Mouse (Mus musculus) c-Kit-positive CD71-positive TER-119-positive erythroid progenitor cells, embryonic 14.5 days (primary cell): ENCODE results near the gene Pycr1.
A peak's percentile ranks its signal among the peaks of the same experiment; 100 is the strongest.
"Not testable (repeated sequence)": the region's sequence is repeated elsewhere in the genome, so short reads cannot be mapped to it uniquely, and the experiment has no call there.

Experiments
- DNase-seq: peaks from one replicate; pipeline ENCODE4 v3.0.0-alpha.2; 2013; ENCODE audit warnings: low spot score

Gene Pycr1

GRCm38 (mm10) chr11:120643601-120643987, at the start of gene Pycr1:
Pycr1 (minus strand) TSS chr11:120643769.
- peak; percentile 90 for DNase-seq

DNA sequence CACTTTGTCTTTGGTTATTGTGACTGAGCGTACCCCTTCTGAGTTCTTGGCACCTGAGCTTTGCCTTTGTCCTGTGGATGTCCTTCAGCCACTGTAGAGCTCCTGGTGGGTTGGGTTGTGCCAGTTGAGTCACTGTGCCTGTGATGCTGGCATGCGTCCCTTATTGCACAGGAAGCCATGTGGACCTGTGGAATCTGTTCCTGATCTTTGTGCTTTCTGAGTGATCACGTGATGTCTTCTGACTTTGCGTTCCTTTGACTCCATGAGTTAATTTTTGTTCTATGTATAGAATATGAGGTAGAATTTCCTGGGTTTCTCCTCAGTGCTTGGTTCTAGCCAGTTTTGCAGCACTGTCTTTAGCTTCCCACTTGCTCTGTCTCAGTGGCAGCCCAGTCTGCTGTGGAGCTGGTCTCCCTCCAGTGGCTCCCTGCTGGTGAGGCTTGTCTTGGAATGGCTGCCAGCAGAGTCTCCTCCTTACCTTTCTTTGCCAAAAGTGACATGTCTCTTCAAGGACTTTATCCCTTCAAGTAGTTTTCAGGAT, 49.0 kb upstream of the Pycr1 start:
- no peak for DNase-seq

DNA sequence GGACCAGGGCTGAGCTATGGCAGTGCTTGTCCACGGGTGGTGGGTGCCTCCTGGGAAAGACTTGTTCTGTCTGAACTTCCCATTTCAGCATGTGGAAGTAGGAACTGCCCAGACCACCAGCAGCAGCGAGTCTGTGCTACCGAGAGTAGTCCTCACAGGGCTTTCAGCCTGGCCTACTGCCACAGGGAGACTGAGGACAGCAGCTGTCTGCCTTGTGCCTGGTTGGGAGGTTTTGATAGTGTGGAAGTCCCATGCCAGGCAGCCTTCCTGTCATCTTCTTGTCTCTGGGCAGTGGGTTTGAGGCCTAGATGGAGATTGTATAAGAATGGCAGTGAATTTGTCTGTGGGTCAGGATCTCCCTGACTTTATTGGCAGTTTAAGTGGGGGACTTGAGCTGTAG, 45.8 kb upstream of the Pycr1 start:
- DNase-seq = no peak

- DNase-seq = no peak
These were observed 43.2 kb upstream of the Pycr1 start for GRCm38 (mm10) chr11:120686650-120687272.

DNA sequence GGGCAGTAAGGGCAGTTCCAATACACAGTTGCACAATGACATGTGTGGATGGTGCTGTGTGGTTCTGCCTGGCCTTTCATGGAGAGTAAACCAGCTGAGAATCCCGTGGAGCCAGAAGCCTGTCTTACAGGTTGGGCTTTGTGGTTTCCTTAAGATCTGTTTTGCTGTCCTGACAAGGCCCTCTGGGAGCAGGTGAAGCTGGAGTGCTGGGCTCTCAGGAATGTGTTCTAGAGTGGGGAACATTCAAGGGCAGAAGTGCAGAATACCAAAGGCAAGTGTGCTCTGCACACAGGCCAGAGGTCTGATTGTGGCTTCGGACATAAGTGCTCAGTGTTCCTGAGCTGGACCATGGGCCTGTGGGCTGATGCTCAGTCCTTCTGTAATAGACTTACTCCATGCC, 41.1 kb upstream of the Pycr1 start:
- DNase-seq = no peak

DNA sequence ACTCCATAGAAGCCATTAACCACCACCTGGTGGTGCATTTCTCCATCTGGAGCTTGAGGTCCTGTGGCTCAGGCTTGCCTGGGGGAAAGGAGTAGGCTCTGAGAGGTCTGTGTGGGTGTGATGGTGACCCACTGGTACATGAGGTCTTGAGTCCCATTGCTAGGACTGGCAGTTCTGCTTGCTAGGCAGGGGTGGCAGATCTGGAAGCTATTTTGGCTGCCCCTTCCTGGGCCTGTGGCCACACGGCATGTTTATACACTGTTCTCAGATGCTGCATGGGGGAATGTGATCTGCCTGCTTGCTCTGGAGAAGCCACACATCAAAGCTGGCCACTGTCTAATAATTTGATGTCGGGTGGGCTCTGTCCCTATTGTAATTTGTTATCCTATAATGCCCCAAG, 40.5 kb upstream of the Pycr1 start:
- DNase-seq = no peak

DNA sequence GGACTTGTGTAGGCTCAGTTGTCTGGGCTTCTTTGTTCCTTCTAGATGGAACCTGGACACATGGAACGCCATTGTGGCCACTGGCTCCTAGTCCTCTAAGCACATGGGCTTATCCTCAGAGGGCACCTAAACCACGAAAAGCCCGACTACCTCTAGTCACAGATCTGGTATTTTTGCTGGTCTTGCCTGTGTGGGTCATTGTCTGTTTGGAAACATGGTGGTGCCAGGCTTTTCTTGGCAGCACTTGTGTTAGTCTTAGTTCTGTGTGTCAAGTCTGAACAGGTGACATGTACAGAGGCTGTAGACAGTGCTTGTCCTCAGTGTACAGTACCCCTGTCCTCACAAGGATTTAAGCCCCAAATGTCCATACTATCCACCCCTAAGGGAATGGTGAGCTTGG, 40.0 kb upstream of the Pycr1 start:
- DNase-seq = no peak

DNA sequence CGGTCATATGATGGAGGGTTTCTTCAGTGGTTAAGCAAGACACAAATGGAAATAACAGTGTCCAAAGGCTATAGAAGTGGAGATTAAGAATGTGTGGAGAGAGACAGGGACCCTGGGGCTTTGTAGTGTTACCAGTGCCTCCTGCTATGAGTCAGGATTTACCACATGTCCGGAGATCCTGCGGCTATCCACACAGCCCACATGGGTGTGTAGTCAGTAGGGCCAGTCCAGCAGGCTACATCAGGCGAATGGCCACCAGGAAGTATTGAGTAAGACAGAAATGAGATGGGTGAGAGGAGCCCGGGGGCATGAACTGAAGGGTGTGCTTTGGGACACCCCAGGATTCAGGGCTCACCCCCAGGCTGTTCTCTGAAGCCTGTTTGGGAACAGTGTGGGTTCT, 39.1 kb upstream of the Pycr1 start:
- DNase-seq = no peak

DNA sequence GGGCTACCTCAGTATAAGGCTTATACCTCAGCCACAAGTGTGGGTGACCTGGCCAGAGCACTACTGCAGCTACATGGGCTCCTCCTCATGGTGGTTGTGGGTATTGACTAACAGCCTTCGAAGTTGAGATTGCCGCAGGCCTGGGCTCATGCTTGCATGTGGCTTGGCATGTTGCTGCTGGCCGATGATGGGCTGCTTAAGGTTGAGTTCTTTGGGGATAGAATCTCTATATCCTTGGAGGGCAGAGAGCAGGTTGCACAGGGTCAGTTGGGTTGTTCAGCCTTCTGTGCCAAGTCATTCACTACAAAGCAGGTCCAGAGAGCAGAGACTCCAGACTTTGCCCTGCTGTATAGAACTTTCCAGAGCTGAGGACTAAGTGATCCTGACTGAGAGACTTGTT, 36.3 kb upstream of the Pycr1 start:
- no peak for DNase-seq

DNA sequence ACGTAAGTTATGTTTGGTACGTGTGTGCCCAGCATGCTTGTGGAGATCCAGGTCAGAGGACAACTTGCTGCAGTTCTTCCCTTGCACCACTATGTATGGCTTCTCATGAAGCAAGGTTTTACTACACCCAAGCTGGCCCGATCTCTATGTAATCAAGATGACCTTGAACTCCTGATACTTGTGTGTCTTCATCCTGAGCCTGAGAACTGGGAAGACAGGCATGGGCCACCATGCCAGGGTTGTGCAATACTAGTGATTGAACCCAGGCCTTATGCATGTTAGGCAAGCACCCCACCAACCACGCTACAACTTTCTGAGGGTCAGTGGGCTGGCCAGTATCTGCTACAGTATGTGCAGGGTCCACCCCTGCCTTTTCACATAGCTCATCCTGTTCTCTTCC, 33.4 kb upstream of the Pycr1 start:
- no peak for DNase-seq

- DNase-seq = not testable (repeated sequence)
These were observed 32.3 kb upstream of the Pycr1 start for GRCm38 (mm10) chr11:120675875-120676274.

- no peak for DNase-seq
These were observed 30.1 kb upstream of the Pycr1 start for GRCm38 (mm10) chr11:120673594-120674122.

- DNase-seq = peak; percentile 95
These were observed 29.4 kb upstream of the Pycr1 start, which contains the start of gene Aspscr1 for GRCm38 (mm10) chr11:120672687-120673593. Aspscr1 (plus strand) TSS chr11:120672973.

DNA sequence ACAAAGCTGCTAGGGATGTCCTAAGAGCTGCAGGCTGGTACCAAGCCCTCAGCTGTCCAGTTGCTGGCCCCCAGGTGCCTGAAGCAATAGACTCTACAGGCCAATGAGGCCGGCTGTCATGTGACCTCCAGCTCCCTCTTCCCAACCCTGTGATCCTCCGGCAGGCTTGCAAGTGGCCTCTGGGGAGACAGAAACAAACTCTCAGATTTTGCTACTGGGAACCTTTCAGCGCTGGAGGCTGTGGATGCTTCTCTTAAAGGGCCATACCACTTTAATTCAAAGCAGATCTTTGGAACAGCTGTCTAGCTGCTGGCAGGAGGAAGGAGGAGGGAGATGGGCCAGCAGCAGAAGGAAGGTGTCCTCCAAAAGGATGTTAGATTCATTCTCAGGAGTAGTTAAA, 23.0 kb upstream of the Pycr1 start:
- DNase-seq = no peak

GRCm38 (mm10) chr11:120665406-120665805, 21.8 kb upstream of the Pycr1 start:
- no peak for DNase-seq

- DNase-seq = no peak
These were observed 20.1 kb upstream of the Pycr1 start for GRCm38 (mm10) chr11:120663714-120664113.

- DNase-seq = no peak
These were observed 19.2 kb upstream of the Pycr1 start for GRCm38 (mm10) chr11:120662759-120663158.

DNA sequence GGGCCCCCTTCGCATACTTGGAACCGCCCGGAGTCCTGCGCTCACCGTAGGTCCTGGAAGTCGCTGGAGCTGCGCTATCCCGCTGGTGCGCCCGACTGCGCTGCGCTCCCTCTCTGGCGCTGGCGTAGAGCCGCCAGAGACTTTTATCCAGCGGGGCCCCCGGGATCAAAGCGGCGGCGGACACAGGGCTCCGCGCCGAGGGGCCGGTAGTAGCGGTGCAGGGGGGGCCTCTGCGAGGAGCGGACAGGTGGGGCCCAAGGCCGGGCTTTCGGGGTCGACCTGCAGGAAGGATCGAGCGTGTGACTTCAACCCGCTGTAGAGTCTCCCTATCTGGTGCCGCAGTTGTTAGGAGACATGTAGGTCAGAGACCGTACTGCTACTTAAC, 17.5 kb upstream of the Pycr1 start, which contains the start of gene Notum:
TSS of gene Notum (minus strand) at position 100 of the 385 bp plus-strand sequence.
- no peak for DNase-seq

DNA sequence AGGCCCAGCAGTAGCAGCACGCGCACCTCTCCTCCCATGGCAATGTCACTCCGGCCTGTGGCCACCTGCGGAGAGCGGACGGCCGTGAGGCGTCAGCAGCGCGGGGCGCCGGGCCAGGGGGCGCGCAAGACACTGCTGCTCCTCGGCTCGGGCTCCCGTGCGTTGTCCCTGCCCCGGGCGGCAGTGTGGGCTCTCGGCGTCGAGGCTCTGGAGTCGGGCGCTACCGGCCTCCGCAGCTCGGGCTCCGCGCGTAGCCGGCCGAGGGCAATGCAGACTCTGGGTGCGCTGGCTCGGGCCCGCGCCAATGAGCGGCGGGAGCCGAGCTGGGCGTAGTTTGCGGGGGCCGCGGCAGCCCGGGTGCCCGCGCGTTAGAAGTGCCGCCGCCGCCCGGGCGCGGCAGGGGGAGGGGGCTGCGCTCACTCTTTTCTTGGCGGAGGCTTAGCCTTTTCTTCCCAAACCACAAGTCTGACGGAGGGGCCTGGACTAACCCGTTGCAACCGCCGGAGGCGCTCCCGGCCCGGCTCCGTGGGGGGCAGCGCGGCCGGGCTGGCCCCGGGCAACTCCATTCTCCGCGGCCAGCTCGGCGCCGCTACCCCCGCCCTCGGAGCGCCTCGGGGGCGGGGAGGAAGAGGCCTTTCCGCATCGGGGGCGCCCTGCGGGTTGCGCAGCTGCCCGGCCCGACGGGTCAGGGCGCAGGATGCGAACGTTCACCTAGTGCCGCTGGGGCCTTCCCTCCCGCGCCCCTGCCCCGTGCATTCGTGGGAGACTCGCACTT, 16.9 kb upstream of the Pycr1 start:
- DNase-seq = no peak

- DNase-seq = no peak
These were observed 16.1 kb upstream of the Pycr1 start for GRCm38 (mm10) chr11:120659509-120660300.

DNA sequence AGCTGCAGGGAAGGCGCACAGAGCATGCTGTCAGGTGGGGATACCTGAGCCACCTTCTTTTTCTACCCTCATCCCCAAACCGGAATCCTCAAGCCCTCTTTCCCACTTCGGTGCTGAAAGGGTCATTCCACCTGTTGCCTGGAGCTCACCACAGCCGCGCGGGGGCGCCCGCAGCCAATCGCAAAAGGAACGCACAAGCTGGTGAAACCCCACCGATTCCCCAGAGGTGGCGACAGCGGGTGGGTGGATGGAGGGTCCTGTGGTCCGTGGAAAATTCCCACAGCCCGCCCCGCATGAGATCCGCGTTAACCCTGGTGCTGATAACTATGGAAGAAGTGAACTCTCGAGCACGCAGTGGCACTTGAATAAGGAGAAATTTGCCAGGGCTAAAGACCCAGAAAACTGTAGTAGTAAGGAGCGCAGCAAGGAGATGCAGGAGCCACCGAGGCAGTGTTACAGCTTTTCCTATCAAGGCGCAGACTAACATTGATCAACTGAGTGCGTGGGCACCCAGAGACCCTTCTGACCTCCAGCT, 15.4 kb upstream of the Pycr1 start:
- DNase-seq = peak; percentile 50
